Mouse (Mus musculus) cortical plate, adult 2 months (tissue): ENCODE results near the gene Plekha5. TPM values are rescaled to one million over a fixed set of nuclear protein-coding genes. Genes with fewer than 3 reads are reported as not detected.
"Not testable (repeated sequence)": the region's sequence is repeated elsewhere in the genome, so short reads cannot be mapped to it uniquely, and the experiment has no call there.

Experiments used
- H3K27ac ChIP-seq: fragments of 200-500 bp; 2 replicates; pipeline ENCODE4 v1.5.1; 2012; ENCODE audit warnings: low read length, control low read depth, inconsistent platforms; ENCODE audit not compliant: insufficient read depth
- H3K4me1 ChIP-seq: fragments of 200-500 bp; 2 replicates; pipeline ENCODE4 v1.6.1; 2011; ENCODE audit warnings: low read length; ENCODE audit not compliant: control insufficient read depth, insufficient read depth
- H3K4me3 ChIP-seq: fragments of 200-500 bp; 2 replicates; pipeline ENCODE4 v1.5.1; 2011; ENCODE audit warnings: mild to moderate bottlenecking, low read length, control low read depth; ENCODE audit not compliant: insufficient read depth
- CTCF ChIP-seq: fragments of 200-500 bp; IDR thresholded peaks from 2 replicates; pipeline ENCODE4 v1.5.1; 2011; ENCODE audit warnings: mild to moderate bottlenecking, control low read depth, low read length; ENCODE audit not compliant: insufficient read depth; ENCODE audit errors: extremely low read depth
- POLR2A ChIP-seq: fragments of 200-500 bp; IDR thresholded peaks from 2 replicates; pipeline ENCODE4 v1.6.1; 2011; ENCODE audit warnings: mild to moderate bottlenecking, low read length, control low read depth; ENCODE audit not compliant: insufficient read depth; ENCODE audit errors: extremely low read depth
- polyA plus RNA-seq: library from polyadenylated mRNA; depleted of rRNA; stranded (reverse); fragments of >200 nt; gene quantifications from 2 replicates; pipeline ENCODE4 v1.2.3, GENCODE M21; 2012

The Plekha5 gene
- polyA plus RNA-seq, 1 experiment, result 106 TPM

GRCm38 (mm10) chr6:140516202-140516601 lies 92.3 kb downstream of the Plekha5 start:
- H3K27ac ChIP-seq, result no peak overlapping the region
- H3K4me1 ChIP-seq, result peaks cover 9% of the 10 kb centered on the region; the same call in 1 of the 2 replicates
- TF ChIP-seq POLR2A, result no peak
- no peak for TF ChIP-seq CTCF
- H3K4me3 ChIP-seq, result no peak overlapping the region

DNA sequence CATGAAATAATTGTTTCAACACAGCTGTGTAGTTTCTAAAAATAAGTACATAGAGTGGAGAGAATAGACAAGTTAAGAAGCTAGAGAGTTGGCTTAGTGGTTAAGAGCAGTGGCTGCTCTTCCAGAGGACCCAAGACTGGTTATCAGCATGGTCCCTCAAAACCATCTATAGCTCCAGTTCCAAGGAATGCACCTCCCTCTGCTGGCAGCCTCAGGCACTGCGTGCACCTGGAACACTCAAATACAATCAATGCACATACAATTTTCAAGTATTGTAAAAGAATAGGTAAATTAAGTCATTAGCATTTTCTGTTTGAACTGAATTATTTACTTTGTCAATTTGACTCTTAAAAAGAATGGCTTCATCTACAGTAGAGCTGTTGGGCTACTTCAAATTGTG lies 93.3 kb downstream of the Plekha5 start:
- Histone ChIP-seq H3K4me3 (no peak overlapping the region), H3K27ac (no peak overlapping the region), H3K4me1 (peaks cover 9% of the 10 kb centered on the region; the same call in 1 of the 2 replicates)
- TF ChIP-seq POLR2A (no peak), CTCF (peak; percentile 58)

GRCm38 (mm10) chr6:140519019-140519418 lies 95.2 kb downstream of the Plekha5 start:
- no peak overlapping the region for H3K4me3 ChIP-seq
- H3K27ac ChIP-seq, result no peak overlapping the region
- peaks cover 12% of the 10 kb centered on the region; the same call in 1 of the 2 replicates for H3K4me1 ChIP-seq
- TF ChIP-seq POLR2A (no peak), CTCF (no peak)

- Histone ChIP-seq H3K27ac (0 out of 2 replicates have a peak overlapping the region, but pooled peaks have one; percentile 13), H3K4me3 (no peak overlapping the region), H3K4me1 (peaks cover 13% of the 10 kb centered on the region; the same call in 1 of the 2 replicates)
- no peak for TF ChIP-seq CTCF
- no peak for TF ChIP-seq POLR2A
Observed at GRCm38 (mm10) chr6:140519488-140520159, 95.8 kb downstream of the Plekha5 start.

DNA sequence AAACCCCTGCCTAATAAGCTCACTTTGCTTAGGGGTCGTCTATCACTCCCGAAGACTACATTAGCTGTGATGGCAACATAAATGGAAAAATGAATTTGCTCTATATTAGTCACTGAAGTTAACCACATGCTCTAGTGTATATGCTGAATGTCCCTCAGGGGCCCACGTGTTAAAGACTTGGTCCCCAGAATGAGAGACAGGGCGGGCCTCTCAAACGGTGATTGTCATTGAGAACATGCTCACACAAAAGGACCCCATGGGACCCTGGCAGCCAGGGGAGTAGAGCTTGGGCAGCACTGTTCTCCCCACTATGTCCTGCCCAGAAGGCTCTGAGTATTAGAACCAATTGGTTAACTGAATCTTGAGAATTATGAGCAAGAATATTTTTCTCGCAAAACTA lies 97.1 kb downstream of the Plekha5 start:
- no peak overlapping the region for H3K27ac ChIP-seq
- peaks cover 13% of the 10 kb centered on the region; the same call in 1 of the 2 replicates for H3K4me1 ChIP-seq
- TF ChIP-seq CTCF (no peak), POLR2A (no peak)
- no peak overlapping the region for H3K4me3 ChIP-seq

DNA sequence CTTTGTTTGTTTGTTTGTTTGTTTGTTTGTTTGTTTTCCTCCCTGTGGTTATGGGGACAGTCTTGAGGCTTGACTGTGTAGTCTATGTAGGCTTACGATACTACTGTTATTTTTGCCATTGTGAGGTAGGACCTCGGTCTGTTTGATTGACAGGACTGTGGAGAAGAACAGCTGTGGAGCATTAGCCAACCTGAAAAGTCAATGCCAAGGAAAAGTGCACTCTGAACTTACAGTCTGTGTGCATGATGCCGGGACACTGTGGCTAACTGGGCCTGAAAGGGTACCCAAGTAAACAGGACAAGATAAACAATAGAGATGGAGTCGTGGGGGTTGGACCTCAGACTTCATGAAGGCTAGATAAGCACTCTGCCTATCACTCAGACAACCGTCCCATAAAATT lies 98.0 kb downstream of the Plekha5 start:
- TF ChIP-seq POLR2A, result no peak
- TF ChIP-seq CTCF, result no peak
- Histone ChIP-seq H3K4me1 (peaks cover 13% of the 10 kb centered on the region; the same call in 1 of the 2 replicates), H3K27ac (no peak overlapping the region), H3K4me3 (no peak overlapping the region)

DNA sequence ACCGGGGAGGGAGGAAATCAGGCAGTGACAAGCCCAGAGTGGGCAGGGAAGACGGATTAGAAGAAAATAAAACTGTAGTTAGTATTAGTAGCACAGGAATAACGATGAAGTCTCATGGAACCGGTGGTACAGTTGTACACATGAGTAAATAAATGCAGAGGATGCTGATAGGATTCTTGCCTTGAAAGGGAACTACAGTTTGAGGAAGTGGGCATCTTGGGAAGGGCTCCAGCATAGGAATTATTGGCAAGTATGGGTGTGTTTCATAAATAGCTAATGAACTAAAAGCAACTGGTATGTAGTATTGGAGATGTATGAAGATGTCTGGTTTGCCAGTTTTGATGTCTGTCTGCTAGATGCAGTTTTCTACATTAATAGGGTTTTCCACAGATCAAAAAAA lies 99.7 kb downstream of the Plekha5 start:
- Histone ChIP-seq H3K27ac (no peak overlapping the region), H3K4me3 (no peak overlapping the region), H3K4me1 (peaks cover 12% of the 10 kb centered on the region; the same call in 1 of the 2 replicates)
- TF ChIP-seq POLR2A, result no peak
- no peak for TF ChIP-seq CTCF

DNA sequence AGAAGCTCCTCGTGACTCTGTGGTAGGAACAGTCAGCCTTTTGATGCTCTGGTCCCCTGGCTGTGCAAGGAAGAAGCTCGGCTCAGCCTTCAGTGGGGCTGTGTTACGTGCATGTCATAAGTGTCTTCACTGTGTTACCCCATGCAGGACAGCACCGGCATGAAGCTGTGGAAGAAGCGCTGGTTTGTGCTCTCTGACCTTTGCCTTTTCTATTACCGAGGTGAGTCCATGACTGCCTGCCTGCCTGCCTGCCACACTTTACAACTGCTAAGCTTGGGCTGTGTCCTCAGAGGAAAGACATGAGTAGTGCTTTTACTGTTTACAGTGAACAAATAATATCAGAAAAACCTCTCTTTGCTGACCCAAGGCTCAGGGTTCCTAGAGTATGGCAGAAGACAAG lies 104.6 kb downstream of the Plekha5 start:
- H3K27ac ChIP-seq, result no peak overlapping the region
- H3K4me3 ChIP-seq, result no peak overlapping the region
- H3K4me1 ChIP-seq, result peaks cover 2% of the 10 kb centered on the region; the same call in 1 of the 2 replicates
- no peak for TF ChIP-seq CTCF

DNA sequence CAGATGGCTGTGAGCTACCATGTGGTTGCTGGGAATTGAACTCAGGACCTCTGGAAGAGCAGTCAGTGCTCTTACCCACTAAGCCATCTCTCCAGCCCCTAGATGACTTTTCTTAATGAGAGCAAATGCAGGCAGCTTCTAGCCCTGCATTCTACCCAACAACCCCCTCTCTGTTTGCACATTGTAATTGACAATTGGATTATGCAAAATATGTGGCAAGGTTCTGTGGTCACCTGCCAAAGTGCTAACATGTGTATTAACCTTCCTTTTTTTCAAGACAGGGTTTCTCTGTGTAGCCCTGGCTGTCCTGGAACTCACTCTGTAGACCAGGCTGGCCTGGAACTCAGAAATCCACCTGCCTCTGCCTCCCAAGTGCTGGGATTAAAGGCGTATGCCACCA lies 109.0 kb downstream of the Plekha5 start:
- not testable (repeated sequence) for H3K4me3 ChIP-seq, H3K27ac ChIP-seq, H3K4me1 ChIP-seq

DNA sequence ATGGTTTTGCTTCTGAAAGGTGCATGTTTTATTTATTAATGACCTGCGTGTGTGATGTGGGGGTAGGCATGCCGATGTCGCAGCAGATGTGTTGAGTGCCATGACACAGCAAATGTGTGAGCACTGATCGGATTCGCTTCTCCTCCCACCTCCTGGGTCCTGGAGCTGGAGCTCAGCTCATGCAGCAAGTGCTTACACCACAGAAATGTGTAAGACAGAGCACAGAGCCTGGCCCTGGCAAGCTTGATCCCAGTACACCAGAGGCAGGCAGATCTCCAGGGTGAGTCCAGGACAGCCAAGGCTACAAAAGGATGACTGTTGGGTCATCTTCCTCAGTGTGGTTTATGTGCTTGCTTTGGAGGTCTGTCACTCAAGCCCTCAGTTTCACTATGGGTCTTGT lies 109.8 kb downstream of the Plekha5 start:
- TF ChIP-seq CTCF (no peak), POLR2A (no peak)
- Histone ChIP-seq H3K4me3 (no peak overlapping the region), H3K4me1 (no peaks in the 10 kb centered on the region; the same call in 1 of the 2 replicates)

More for the DNA sequence above, 109.8 kb downstream of the Plekha5 start:
- H3K27ac ChIP-seq, result no peak overlapping the region
